Mouse (Mus musculus): ENCODE data around the gene Ptpro. TPM values are rescaled to one million over a fixed set of nuclear protein-coding genes. Genes with fewer than 3 reads are reported as not detected.

The Ptpro gene
- polyA plus RNA-seq, 1 experiment from 2014 or later: 2.5 TPM

Other genes starting within 250 kb of the Ptpro start
- gene Rerg, start 81.8 kb upstream of the Ptpro start, polyA plus RNA-seq (2015; fragmentation: Nextera tagmentation; extraction: Ambion mirVana): 19.6 and 22.7 TPM in 2 replicates

Data from intestine, embryonic 15.5 days (tissue).